Mouse (Mus musculus): Measurements from ENCODE around the gene Fhit.
A peak's percentile ranks its signal among the peaks of the same experiment; 100 is the strongest.
"Not testable (repeated sequence)": the region's sequence is repeated elsewhere in the genome, so short reads cannot be mapped to it uniquely, and the experiment has no call there.

Fhit gene

GRCm38 (mm10) chr14:11161751-11162231 lies at the start of gene Fhit:
Gene Fhit (minus strand): TSS chr14:11162035.
- DNase-seq, result peak; percentile 97

DNA sequence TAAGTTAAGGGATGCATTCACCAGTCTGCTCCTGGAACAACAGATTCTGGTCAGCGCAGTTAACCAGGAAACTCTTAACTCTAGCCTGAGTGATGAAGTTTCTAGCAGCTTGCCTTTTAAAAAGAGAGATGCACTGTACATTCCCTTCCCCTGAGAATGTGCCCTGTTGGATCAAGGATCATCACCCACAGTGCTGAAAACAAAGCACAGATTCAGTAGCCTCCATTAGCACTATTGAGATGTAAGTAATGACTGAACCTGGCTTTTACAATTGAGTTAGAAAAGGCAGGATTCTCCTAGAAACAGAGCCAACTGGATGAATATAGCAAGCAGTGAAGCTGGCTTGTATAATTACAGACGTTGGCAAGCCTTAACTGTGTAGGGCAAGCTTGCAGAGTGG lies 45.0 kb upstream of the Fhit start:
- no peak for DNase-seq

DNA sequence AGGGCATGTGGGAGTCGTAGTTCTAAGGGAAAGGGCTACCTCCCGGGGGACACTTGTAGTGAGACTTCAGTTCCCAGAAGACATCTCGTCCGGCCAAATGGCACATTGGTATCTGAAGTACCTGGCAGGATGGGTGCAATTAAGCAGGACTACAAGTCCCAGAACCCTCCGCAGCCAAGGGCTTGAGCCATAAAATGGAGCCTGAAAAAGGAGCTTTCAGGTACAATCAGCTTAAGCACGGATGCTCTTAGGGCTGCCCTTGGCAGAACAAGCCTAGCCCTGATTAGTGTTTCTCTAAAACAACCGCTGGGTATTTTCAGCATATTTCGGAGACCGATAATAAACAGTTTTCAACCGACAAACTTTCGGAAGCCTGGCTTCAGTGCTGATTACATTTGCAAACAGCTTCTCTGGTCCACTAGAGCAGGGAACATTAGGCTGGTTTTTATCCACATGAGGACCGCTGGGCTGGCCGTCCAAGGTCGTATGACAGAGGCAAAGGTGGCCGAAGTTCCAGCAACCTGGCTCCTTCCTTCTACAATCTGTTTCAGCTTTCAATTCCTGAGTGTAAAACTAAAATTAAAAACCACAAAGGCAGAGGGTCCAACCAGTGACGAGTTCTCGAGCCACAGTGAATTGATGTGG lies 907 bp downstream of the Fhit start:
- DNase-seq, result peak; percentile 97

DNA sequence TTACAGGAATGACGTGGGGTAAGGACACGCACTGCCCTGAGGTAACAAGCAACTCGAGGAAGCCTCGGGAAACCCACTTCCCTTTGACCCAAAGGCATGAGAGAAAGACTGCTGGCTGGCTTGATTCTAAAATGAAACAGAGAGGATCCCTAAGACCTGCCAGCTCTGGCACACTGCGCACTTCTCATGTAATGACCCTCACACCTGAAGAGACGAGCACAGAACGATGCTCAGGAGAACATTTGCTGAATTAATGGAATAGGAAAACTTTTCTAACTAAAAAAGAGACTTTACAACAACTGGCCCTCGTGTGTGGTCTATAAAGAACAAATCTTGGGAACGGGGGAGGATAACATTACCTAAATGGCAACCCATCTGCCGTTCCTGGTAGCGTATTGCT lies 2.2 kb downstream of the Fhit start:
- DNase-seq, result peak; percentile 62

DNA sequence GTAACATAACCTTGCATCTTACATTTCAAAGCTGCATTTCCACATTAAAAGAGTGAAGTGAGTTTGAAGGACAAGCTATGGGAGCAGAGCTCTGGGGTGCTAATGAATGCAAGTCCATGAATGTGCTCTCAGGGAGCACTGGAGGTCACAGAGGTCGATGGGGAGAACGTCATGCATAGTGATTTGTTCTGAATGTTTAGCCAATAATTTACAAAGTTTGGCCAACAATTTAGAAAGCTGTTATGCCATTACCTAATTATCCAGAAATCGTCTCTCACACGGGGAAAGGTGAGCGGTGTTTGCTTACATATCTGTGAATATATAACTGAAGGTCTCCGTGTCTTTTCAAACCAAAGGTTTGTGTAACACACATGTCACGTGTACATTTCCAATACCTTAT lies 2.8 kb downstream of the Fhit start:
- DNase-seq, result peak; percentile 98

GRCm38 (mm10) chr14:11157741-11158140 lies 4.1 kb downstream of the Fhit start:
- peak; percentile 58 for DNase-seq

- peak; percentile 52 for DNase-seq
Observed at GRCm38 (mm10) chr14:11151634-11152321, 10.1 kb downstream of the Fhit start.

- no peak for DNase-seq
Observed at GRCm38 (mm10) chr14:11133787-11134735, 27.8 kb downstream of the Fhit start.

- DNase-seq, result peak; percentile 39
Observed at GRCm38 (mm10) chr14:11132637-11133474, 29.0 kb downstream of the Fhit start.

DNA sequence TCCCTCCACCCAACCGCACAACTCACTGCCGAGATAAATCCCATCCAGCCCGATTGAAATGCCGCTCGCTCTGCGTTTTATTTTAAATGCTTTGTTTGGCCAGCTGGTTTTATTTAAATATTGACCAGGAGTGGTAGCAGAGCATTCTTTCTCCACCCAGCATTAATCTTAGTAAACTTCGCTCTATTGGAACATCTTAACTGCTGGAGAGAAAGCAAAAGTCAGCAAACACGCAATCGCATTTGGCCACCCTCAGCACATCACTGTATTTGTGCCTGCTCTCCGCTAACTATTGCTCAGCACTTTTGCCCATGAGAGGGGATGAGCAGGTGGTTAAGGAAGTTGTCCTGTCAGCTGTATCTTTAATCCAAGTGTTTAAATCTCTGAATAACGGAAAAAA lies 36.7 kb downstream of the Fhit start:
- peak; percentile 41 for DNase-seq

DNA sequence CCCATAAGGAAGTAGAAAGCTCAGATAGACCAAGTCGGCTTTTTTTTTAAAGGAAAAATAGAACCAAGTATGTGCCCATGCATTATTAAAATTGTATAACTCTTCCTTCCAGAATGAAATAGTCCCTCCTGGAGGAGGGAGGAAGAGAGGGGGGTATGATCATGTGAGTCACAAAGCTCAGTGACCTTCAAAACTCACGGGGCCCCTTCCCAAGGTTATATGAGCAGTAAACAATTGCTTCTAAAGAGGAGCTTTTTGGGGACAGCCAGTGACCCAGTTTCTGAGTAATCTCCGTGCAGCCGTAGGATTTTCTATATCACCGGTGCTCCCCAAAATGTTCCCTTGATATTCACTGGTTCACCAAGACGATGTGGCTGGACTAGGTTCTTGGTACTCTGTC lies 42.8 kb downstream of the Fhit start:
- DNase-seq, result no peak

- DNase-seq, result no peak
Observed at GRCm38 (mm10) chr14:11085596-11085995, 76.2 kb downstream of the Fhit start.

GRCm38 (mm10) chr14:11083946-11084345 lies 77.9 kb downstream of the Fhit start:
- no peak for DNase-seq

GRCm38 (mm10) chr14:11083462-11083861 lies 78.4 kb downstream of the Fhit start:
- no peak for DNase-seq

GRCm38 (mm10) chr14:11063594-11063993 lies 98.2 kb downstream of the Fhit start:
- DNase-seq, result no peak

- no peak for DNase-seq
Observed at GRCm38 (mm10) chr14:11060221-11060620, 101.6 kb downstream of the Fhit start.

GRCm38 (mm10) chr14:11039503-11040300 lies 122.1 kb downstream of the Fhit start:
- DNase-seq, result not testable (repeated sequence)

DNA sequence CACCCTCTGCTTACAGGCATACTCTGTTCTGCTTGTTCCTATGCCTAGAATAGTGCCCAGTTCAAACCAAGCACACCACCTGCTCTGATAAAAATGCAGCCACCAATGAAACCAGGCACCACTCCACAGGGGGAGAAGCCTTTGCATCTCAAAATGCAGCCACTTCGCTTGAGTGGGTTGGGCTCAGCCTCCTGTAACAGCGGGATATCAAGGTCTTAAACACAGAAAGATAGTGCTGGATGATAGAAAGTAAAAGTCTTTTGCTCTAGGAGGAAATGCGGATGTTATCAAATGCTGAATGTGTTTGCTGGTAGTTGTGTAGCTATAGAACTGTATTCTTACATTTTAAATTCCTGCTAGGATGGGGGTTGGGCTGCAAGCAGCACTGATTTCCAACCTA lies 140.4 kb downstream of the Fhit start:
- no peak for DNase-seq

DNA sequence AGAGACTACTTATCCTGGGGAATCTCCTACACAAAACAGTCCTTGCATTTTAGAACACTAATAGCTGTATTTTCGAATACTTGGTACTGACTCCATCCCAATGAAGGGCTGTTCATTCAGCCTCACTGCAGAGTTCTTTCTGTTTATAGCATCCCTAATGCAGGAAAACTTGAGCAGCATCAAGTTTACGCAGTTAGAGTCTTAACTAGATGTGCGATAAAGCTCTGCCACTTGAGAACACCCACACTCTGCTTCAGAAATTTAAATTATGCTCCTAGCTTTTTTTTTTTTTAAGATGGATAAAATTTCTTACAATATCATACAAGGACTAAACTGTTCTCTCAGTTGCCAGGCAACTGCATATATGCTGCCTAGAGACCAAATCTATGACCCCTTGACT lies 183.2 kb downstream of the Fhit start:
- DNase-seq, result no peak

DNA sequence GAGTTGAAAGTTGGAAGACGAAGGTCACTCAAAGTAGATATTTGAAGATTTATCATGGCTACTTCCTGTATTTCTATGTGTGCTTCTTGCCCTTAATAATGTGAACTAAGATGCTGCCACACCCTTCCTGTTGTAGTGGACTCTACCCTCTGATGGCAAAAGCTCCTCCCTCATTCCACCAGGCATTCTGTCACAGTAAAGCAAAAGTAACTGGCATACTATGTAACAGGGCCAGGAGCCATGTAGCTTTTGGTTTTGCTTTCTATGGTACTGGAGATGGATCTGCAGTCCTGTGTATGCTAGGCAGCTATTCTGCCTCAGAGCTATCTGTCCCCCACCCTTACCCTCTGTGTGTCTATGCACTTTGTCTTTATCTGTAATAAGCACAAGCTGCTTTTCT lies 220.2 kb downstream of the Fhit start:
- no peak for DNase-seq

DNA sequence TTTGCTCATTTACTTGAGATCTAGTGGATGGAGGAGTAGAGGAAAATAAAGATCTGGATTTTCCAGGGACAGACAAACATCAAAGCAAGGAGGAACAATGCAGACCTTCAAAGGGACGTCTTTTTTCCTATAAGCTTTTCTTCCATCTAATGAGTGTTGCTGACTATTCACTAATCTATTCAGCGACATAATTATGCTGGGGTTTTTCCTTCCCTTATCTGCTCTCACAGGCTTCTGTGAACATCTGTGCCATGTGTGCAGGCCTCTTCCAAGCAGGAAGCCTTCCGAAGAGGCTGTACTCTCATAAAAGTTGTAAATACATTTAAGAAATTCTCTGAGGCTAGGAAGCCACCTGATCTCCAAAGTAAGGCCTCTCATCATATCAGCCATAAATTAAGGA lies 228.2 kb downstream of the Fhit start:
- DNase-seq, result no peak
